Mouse (Mus musculus): Measurements from ENCODE around the gene Olfr429.

DNA sequence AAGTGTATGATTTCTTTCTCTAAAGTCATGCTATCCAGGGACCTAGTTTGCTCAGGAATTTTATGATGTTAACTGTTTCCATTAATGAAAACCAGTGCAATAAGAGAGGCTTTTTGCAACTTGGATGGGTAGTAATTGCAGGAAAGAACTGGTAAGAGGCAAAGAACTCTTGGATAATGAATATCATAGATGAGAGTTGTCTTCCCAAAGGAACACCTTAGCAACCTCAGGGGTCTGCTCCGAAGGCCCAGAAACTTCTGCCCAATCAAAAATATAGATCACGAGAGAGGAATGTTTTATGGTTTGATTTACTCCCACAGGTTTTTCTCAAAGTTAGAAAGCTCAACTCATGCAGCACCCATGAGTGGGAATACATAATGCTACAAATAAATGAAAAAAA, at the start of gene Olfr429:
- TF ChIP-seq GATA1 (IDR thresholded peaks at IDR 0.05; ENCODE audit: low read length) = no peak
- no peak for TF ChIP-seq TAL1 (IDR thresholded peaks at IDR 0.05; ENCODE audit: low read length)
